Mouse (Mus musculus) hindbrain, postnatal 0 days (tissue): ENCODE results near the gene Them4. TPM values are rescaled to one million over a fixed set of nuclear protein-coding genes. Genes with fewer than 3 reads are reported as not detected.

Source experiments
- ATAC-seq: fragments of 200-750 bp; cut with Nextera tagmentation; 2 replicates; pipeline ENCODE4 v1.8.0; 2017; ENCODE audit warnings: mild to moderate bottlenecking, moderate TSS enrichment, moderate library complexity
- DNase-seq: peaks from one replicate; pipeline ENCODE4 v3.0.0-alpha.2; 2015; ENCODE audit warnings: low spot score
- H3K27ac ChIP-seq: fragments of 300-500 bp; sonication (generic); 2 replicates; pipeline ENCODE4 v1.5.1; 2014; ENCODE audit warnings: mild to moderate bottlenecking
- H3K27me3 ChIP-seq: fragments of 300-500 bp; sonication (generic); 2 replicates; pipeline ENCODE4 v1.6.1; 2014; ENCODE audit warnings: low read length, mixed read lengths; ENCODE audit not compliant: insufficient read depth
- H3K36me3 ChIP-seq: fragments of 300-500 bp; sonication (generic); 2 replicates; pipeline ENCODE4 v1.6.1; 2014; ENCODE audit warnings: low read length, mixed read lengths; ENCODE audit not compliant: insufficient read depth
- H3K4me1 ChIP-seq: fragments of 300-500 bp; sonication (generic); 2 replicates; pipeline ENCODE4 v1.6.1; 2014; ENCODE audit warnings: antibody characterized with exemption, low read length, mixed read lengths; ENCODE audit not compliant: insufficient read depth
- H3K4me2 ChIP-seq: fragments of 300-500 bp; sonication (generic); 2 replicates; pipeline ENCODE4 v1.6.1; 2014; ENCODE audit warnings: low read depth, mild to moderate bottlenecking, low read length, moderate library complexity, mixed read lengths
- H3K4me3 ChIP-seq: fragments of 300-500 bp; sonication (generic); 2 replicates; pipeline ENCODE4 v1.5.1; 2014; ENCODE audit warnings: low read length
- H3K9ac ChIP-seq: fragments of 300-500 bp; sonication (generic); replicated peaks from 2 replicates; pipeline ENCODE4 v1.6.1; 2014; ENCODE audit warnings: mild to moderate bottlenecking, low read length, moderate library complexity, mixed read lengths
- H3K9me3 ChIP-seq: fragments of 300-500 bp; sonication (generic); 2 replicates; pipeline ENCODE4 v1.6.1; 2016; ENCODE audit warnings: low read length, mixed read lengths
- CTCF ChIP-seq: IDR thresholded peaks from 2 replicates; pipeline ENCODE4 v1.5.1; 2016; ENCODE audit warnings: antibody characterized with exemption, control low read depth, low read depth
- WGBS: fragments of 180-500 bp; shearing (Covaris S2); extraction: QIAGEN DNeasy Blood & Tissue Kit; methylation state at CpG from one replicate; pipeline ENCODE4 v1.1.7; 2014; 5-methylcytosine and 5-hydroxymethylcytosine counted together
- polyA plus RNA-seq: library from polyadenylated mRNA; unstranded; fragments of >200 nt; fragmentation: Nextera tagmentation; extraction: Ambion mirVana; gene quantifications from 2 replicates; pipeline ENCODE4 v1.2.1, GENCODE M21; 2015
- total RNA-seq: library from RNA; depleted of rRNA; stranded (reverse); fragments of >200 nt; gene quantifications from 2 replicates; pipeline ENCODE4 v1.2.3, GENCODE M21; 2014

The Them4 gene
- total and polyA plus RNA-seq, 2 experiments from 2014 or later, result 14.6 to 66.7 TPM

GRCm38 (mm10) chr3:94364154-94364526 lies 54.3 kb downstream of the Them4 start:
- 5% methylated on average over 23 of the region's 23 CpGs for WGBS
- H3K27ac ChIP-seq, result peak overlapping the region; percentile 56; the same call in 1 of the 2 replicates
- no peak for DNase-seq

GRCm38 (mm10) chr3:94366761-94367160 lies 56.9 kb downstream of the Them4 start:
- H3K27ac ChIP-seq, result no peak overlapping the region
- WGBS, result 24% methylated on average over 3 of the region's 3 CpGs
- DNase-seq (peak; percentile 89), ATAC-seq (peak; percentile 59; the same call in 1 of the 2 replicates)
- H3K4me3 ChIP-seq, result no peak overlapping the region
- peak; percentile 97 for TF ChIP-seq CTCF
- no peak overlapping the region for H3K4me2 ChIP-seq
- H3K27me3 ChIP-seq, result no peaks in the 10 kb centered on the region
- H3K9me3 ChIP-seq, result no peaks in the 10 kb centered on the region
- no peak overlapping the region for H3K9ac ChIP-seq
- H3K4me1 ChIP-seq, result no peaks in the 10 kb centered on the region; the same call in 1 of the 2 replicates
- no peaks in the 10 kb centered on the region for H3K36me3 ChIP-seq

More at GRCm38 (mm10) chr3:94364154-94364526, 54.3 kb downstream of the Them4 start:
- no peak; the same call in 1 of the 2 replicates for TF ChIP-seq CTCF
- Histone ChIP-seq H3K4me2 (peak overlapping the region; percentile 76), H3K36me3 (no peaks in the 10 kb centered on the region), H3K9me3 (no peaks in the 10 kb centered on the region), H3K4me1 (no peaks in the 10 kb centered on the region; the same call in 1 of the 2 replicates), H3K9ac (peak overlapping the region; percentile 80), H3K27me3 (no peaks in the 10 kb centered on the region), H3K4me3 (peak overlapping the region; percentile 49)
- ATAC-seq, result peak; percentile 39

GRCm38 (mm10) chr3:94367511-94367910 lies 57.6 kb downstream of the Them4 start:
- H3K4me2 ChIP-seq, result no peak overlapping the region
- H3K4me1 ChIP-seq, result no peaks in the 10 kb centered on the region; the same call in 1 of the 2 replicates
- H3K27me3 ChIP-seq, result no peaks in the 10 kb centered on the region
- H3K9ac ChIP-seq, result no peak overlapping the region
- no peak for ATAC-seq
- WGBS, result 89% methylated on average over 6 of the region's 6 CpGs
- no peaks in the 10 kb centered on the region for H3K36me3 ChIP-seq
- no peaks in the 10 kb centered on the region for H3K9me3 ChIP-seq
- no peak for TF ChIP-seq CTCF
- DNase-seq, result no peak
- no peak overlapping the region for H3K4me3 ChIP-seq
- H3K27ac ChIP-seq, result no peak overlapping the region

GRCm38 (mm10) chr3:94368631-94369030 lies 58.7 kb downstream of the Them4 start:
- TF ChIP-seq CTCF, result no peak
- Histone ChIP-seq H3K4me1 (peaks cover 10% of the 10 kb centered on the region; the same call in 1 of the 2 replicates), H3K9ac (no peak overlapping the region), H3K4me3 (no peak overlapping the region), H3K36me3 (no peaks in the 10 kb centered on the region), H3K9me3 (no peaks in the 10 kb centered on the region), H3K27me3 (no peaks in the 10 kb centered on the region), H3K4me2 (no peak overlapping the region), H3K27ac (no peak overlapping the region)
- DNase-seq (no peak), ATAC-seq (no peak)
- whole genome bisulfite sequencing, result 73% methylated on average over 6 of the region's 6 CpGs

GRCm38 (mm10) chr3:94369709-94370108 lies 59.8 kb downstream of the Them4 start:
- H3K27ac ChIP-seq, result no peak overlapping the region
- no peaks in the 10 kb centered on the region for H3K9me3 ChIP-seq
- WGBS, result 54% methylated on average over 2 of the region's 2 CpGs
- H3K4me1 ChIP-seq, result peaks cover 12% of the 10 kb centered on the region; the same call in 1 of the 2 replicates
- ATAC-seq, result no peak
- no peaks in the 10 kb centered on the region for H3K27me3 ChIP-seq
- no peak for DNase-seq
- H3K4me2 ChIP-seq, result no peak overlapping the region
- TF ChIP-seq CTCF, result no peak
- H3K36me3 ChIP-seq, result no peaks in the 10 kb centered on the region
- no peak overlapping the region for H3K4me3 ChIP-seq
- no peak overlapping the region for H3K9ac ChIP-seq

- peaks cover 12% of the 10 kb centered on the region; the same call in 1 of the 2 replicates for H3K4me1 ChIP-seq
- H3K4me3 ChIP-seq, result peak overlapping the region; percentile 16
- DNase-seq (peak; percentile 88), ATAC-seq (peak; percentile 59)
- no peak overlapping the region; the same call in 1 of the 2 replicates for H3K27ac ChIP-seq
- H3K36me3 ChIP-seq, result no peaks in the 10 kb centered on the region
- TF ChIP-seq CTCF, result no peak
- H3K9me3 ChIP-seq, result no peaks in the 10 kb centered on the region
- 10% methylated on average over 11 of the region's 11 CpGs for WGBS
- H3K27me3 ChIP-seq, result no peaks in the 10 kb centered on the region
- H3K4me2 ChIP-seq, result peak overlapping the region; percentile 43
- 0 out of 2 replicates have a peak overlapping the region, but pooled peaks have one; percentile 21 for H3K9ac ChIP-seq
These were observed 61.7 kb downstream of the Them4 start for GRCm38 (mm10) chr3:94371637-94372036.

GRCm38 (mm10) chr3:94372038-94372437 lies 62.1 kb downstream of the Them4 start:
- ATAC-seq (peak; percentile 7; the same call in 1 of the 2 replicates), DNase-seq (no peak)
- H3K4me2 ChIP-seq, result peak overlapping the region; percentile 43
- no peak for TF ChIP-seq CTCF
- peak overlapping the region; percentile 16; the same call in 1 of the 2 replicates for H3K4me3 ChIP-seq
- no peaks in the 10 kb centered on the region for H3K27me3 ChIP-seq
- H3K9ac ChIP-seq, result 0 out of 2 replicates have a peak overlapping the region, but pooled peaks have one; percentile 21
- no peak overlapping the region for H3K27ac ChIP-seq
- WGBS, result 0% methylated on average over 3 of the region's 3 CpGs
- H3K4me1 ChIP-seq, result peaks cover 12% of the 10 kb centered on the region; the same call in 1 of the 2 replicates
- no peaks in the 10 kb centered on the region for H3K36me3 ChIP-seq
- H3K9me3 ChIP-seq, result no peaks in the 10 kb centered on the region
